Mouse (Mus musculus) hindbrain, embryonic 12.5 days (tissue): ENCODE data around the gene Ifi214. TPM values are rescaled to one million over a fixed set of nuclear protein-coding genes. Genes with fewer than 3 reads are reported as not detected.
"Not testable (repeated sequence)": the region's sequence is repeated elsewhere in the genome, so short reads cannot be mapped to it uniquely, and the experiment has no call there.

Experiments
- ATAC-seq: fragments of 200-750 bp; cut with Nextera tagmentation; 2 replicates; pipeline ENCODE4 v1.8.0; 2017; ENCODE audit warnings: moderate TSS enrichment; ENCODE audit not compliant: low FRiP score
- H3K27ac ChIP-seq: fragments of 300-500 bp; sonication (generic); 2 replicates; pipeline ENCODE4 v1.5.1; 2016; ENCODE audit warnings: mild to moderate bottlenecking
- H3K27me3 ChIP-seq: fragments of 300-500 bp; sonication (generic); 2 replicates; pipeline ENCODE4 v1.6.1; 2016; ENCODE audit warnings: mild to moderate bottlenecking
- H3K36me3 ChIP-seq: fragments of 300-500 bp; sonication (generic); 2 replicates; pipeline ENCODE4 v1.6.1; 2016; ENCODE audit warnings: mild to moderate bottlenecking
- H3K4me1 ChIP-seq: fragments of 300-500 bp; sonication (generic); 2 replicates; pipeline ENCODE4 v1.6.1; 2016
- H3K4me2 ChIP-seq: fragments of 300-500 bp; sonication (generic); replicated peaks from 2 replicates; pipeline ENCODE4 v1.6.1; 2016; ENCODE audit warnings: mild to moderate bottlenecking
- H3K4me3 ChIP-seq: fragments of 300-500 bp; sonication (generic); 2 replicates; pipeline ENCODE4 v1.5.1; 2016; ENCODE audit warnings: mild to moderate bottlenecking
- H3K9ac ChIP-seq: fragments of 300-500 bp; sonication (generic); 2 replicates; pipeline ENCODE4 v1.6.1; 2016; ENCODE audit warnings: mild to moderate bottlenecking, moderate library complexity
- H3K9me3 ChIP-seq: fragments of 300-500 bp; sonication (generic); replicated peaks from 2 replicates; pipeline ENCODE4 v1.6.1; 2016; ENCODE audit warnings: mild to moderate bottlenecking
- WGBS: fragments of 180-500 bp; shearing (Covaris S2); methylation state at CpG from one replicate; pipeline ENCODE4 v1.1.7; 2016; 5-methylcytosine and 5-hydroxymethylcytosine counted together
- polyA plus RNA-seq: library from polyadenylated mRNA; unstranded; fragments of >200 nt; fragmentation: Nextera tagmentation; extraction: Ambion mirVana; gene quantifications from 2 replicates; pipeline ENCODE4 v1.2.1, GENCODE M21; 2016

Ifi214 gene
- not detected in 2 replicates for polyA plus RNA-seq

GRCm38 (mm10) chr1:173535791-173536190 is at the start of gene Ifi214:
Gene Ifi214 (minus strand): TSS chr1:173535957.
- 90% methylated on average over 3 of the region's 3 CpGs for WGBS
- not testable (repeated sequence) for H3K4me2 ChIP-seq, H3K36me3 ChIP-seq, H3K9ac ChIP-seq, H3K4me3 ChIP-seq, ATAC-seq, H3K4me1 ChIP-seq, H3K9me3 ChIP-seq, H3K27me3 ChIP-seq, H3K27ac ChIP-seq

DNA sequence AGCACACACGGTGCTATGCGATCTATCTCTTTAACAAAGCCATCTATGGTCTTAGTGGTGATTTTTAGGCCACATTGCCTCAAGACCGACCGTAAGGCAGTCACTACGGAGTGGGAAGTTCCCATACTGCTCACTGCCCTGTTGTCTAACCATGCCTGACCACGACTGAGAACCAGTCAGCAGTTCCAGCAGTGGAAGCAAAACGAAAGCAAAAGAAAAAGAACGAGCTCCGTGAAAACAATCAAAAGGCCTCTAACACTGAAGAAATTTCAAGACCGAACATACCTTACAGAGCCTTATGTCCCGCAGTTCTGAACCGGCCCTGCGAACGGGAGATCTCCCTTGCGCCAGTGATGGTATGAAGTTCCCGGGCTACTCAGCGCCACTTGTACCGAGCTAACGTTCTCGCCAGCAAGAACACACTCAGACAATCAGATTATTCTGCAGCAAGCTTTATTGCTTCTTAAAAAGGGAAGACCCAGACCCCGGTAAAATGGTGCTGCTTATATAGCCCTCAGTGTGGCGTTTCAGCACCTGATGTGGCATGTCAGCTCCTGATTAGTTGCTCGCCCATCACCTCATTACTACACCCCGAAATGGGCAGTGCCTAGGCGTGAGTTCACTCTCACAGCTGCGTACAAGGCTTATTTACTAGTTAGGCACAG is 44.3 kb upstream of the Ifi214 start:
- no peak overlapping the region for H3K4me3 ChIP-seq
- no peak overlapping the region for H3K27ac ChIP-seq
- no peak overlapping the region for H3K9ac ChIP-seq
- WGBS: 94% methylated on average over 26 of the region's 26 CpGs
- H3K9me3 ChIP-seq: peaks cover 26% of the 10 kb centered on the region
- H3K4me1 ChIP-seq: no peaks in the 10 kb centered on the region
- H3K4me2 ChIP-seq: no peak overlapping the region
- no peaks in the 10 kb centered on the region for H3K36me3 ChIP-seq
- H3K27me3 ChIP-seq: no peaks in the 10 kb centered on the region
- ATAC-seq: no peak

GRCm38 (mm10) chr1:173579079-173579478 is 43.3 kb upstream of the Ifi214 start:
- Histone ChIP-seq H3K9me3 (peaks cover 26% of the 10 kb centered on the region), H3K4me2 (no peak overlapping the region), H3K9ac (no peak overlapping the region), H3K36me3 (no peaks in the 10 kb centered on the region), H3K4me3 (no peak overlapping the region), H3K27ac (no peak overlapping the region), H3K4me1 (no peaks in the 10 kb centered on the region), H3K27me3 (no peaks in the 10 kb centered on the region)
- no peak for ATAC-seq
- 93% methylated on average over 9 of the region's 9 CpGs for WGBS

GRCm38 (mm10) chr1:173550491-173551050 is 14.8 kb upstream of the Ifi214 start:
- not testable (repeated sequence) for H3K27ac ChIP-seq, H3K4me2 ChIP-seq, H3K9ac ChIP-seq, H3K36me3 ChIP-seq, H3K9me3 ChIP-seq, ATAC-seq, H3K27me3 ChIP-seq, H3K4me1 ChIP-seq, H3K4me3 ChIP-seq
- 74% methylated on average over 5 of the region's 5 CpGs for WGBS

- H3K4me2 ChIP-seq, H3K4me1 ChIP-seq, H3K9ac ChIP-seq, H3K36me3 ChIP-seq, H3K27ac ChIP-seq, H3K27me3 ChIP-seq, ATAC-seq, H3K4me3 ChIP-seq, H3K9me3 ChIP-seq: not testable (repeated sequence)
- 88% methylated on average over 3 of the region's 3 CpGs for WGBS
Measured at GRCm38 (mm10) chr1:173548798-173549197, 13.0 kb upstream of the Ifi214 start.

DNA sequence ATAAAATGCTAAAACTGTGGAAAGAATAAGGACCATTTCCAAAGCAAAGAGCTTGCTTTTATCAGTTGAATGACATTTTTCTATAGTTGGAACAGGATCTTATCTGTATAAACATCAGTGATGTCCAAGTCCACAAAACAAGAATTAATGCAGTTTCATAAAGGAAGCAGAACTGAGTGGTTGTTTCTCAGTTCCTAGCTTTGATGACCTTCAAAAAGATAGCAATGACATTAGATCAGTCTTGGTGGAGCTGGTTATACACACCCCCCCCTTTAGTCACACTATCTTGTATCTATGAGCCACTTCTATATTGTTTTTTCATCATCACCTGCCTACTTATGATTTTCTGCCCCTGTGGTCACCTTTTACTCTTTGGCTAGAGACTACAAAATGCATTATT is 14.3 kb downstream of the Ifi214 start:
- Histone ChIP-seq H3K4me2 (no peak overlapping the region), H3K27ac (no peak overlapping the region), H3K4me1 (no peaks in the 10 kb centered on the region), H3K9me3 (no peaks in the 10 kb centered on the region), H3K27me3 (no peaks in the 10 kb centered on the region), H3K9ac (no peak overlapping the region), H3K4me3 (no peak overlapping the region), H3K36me3 (no peaks in the 10 kb centered on the region)
- no peak for ATAC-seq

GRCm38 (mm10) chr1:173510595-173510994 is 25.2 kb downstream of the Ifi214 start:
- not testable (repeated sequence) for H3K4me3 ChIP-seq, H3K9me3 ChIP-seq, H3K36me3 ChIP-seq, ATAC-seq, H3K9ac ChIP-seq, H3K27me3 ChIP-seq, H3K4me1 ChIP-seq, H3K27ac ChIP-seq, H3K4me2 ChIP-seq
- 98% methylated on average over 2 of the region's 2 CpGs for WGBS

DNA sequence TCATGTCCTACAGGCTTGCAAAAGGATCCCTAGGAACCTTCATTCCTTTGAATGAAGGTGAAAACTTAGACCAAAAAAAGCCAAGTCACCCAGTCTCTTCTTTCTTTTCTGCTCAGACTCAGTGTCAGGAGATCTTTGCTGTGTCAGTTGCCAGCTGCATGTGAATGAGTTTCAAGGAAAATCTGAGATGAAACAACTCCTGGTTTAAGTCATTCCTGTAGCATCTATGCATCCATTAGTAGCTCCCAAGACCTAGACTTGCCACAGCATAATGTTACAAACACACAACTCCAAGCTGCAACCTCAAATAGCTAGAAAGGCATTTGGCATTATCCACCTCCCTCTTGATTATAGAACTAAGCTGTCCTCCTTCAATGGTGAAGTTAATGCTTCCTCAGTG is 44.3 kb downstream of the Ifi214 start:
- not testable (repeated sequence) for H3K27ac ChIP-seq, H3K9ac ChIP-seq, H3K36me3 ChIP-seq, H3K4me1 ChIP-seq, ATAC-seq, H3K27me3 ChIP-seq, H3K4me3 ChIP-seq, H3K4me2 ChIP-seq, H3K9me3 ChIP-seq

DNA sequence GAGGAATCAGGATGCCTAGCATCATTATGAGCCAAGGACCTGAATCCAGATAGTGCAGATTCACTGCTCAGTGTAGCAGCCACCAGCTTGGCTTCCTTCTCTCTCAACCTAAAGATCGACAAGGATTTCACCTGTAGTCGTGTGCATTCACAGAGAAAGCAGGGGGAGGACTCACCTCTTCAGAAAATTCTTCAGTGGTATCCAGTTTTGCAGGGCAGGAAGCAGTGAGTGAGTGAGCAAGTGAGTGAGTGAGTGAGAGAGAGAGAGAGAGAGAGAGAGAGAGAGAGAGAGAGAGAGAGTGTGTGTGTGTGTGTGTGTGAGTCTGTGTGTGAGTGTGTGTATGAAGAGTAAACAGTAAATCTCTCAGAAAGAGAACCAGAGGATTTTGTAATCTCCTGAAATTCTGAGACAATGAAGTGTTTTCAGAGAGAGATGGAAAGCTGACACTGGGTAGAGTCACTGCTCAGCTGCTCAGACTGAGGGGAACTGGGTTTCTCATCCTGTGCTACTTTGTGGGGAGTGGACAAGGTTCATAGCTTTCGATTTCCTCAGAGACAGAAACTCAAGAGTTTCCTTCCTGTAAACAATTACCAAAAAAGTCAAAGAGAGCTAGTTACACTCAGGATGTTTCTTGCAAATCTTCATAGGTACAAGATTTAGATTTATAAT is 44.8 kb downstream of the Ifi214 start, which contains the start of gene Ifi206:
TSS of gene Ifi206 (minus strand) at position 230 of the 669 bp plus-strand sequence.
- not testable (repeated sequence) for H3K9ac ChIP-seq, H3K27me3 ChIP-seq, H3K9me3 ChIP-seq, H3K4me1 ChIP-seq, H3K27ac ChIP-seq, H3K4me2 ChIP-seq, H3K36me3 ChIP-seq, ATAC-seq, H3K4me3 ChIP-seq
- 86% methylated on average over 3 of the region's 3 CpGs for WGBS

DNA sequence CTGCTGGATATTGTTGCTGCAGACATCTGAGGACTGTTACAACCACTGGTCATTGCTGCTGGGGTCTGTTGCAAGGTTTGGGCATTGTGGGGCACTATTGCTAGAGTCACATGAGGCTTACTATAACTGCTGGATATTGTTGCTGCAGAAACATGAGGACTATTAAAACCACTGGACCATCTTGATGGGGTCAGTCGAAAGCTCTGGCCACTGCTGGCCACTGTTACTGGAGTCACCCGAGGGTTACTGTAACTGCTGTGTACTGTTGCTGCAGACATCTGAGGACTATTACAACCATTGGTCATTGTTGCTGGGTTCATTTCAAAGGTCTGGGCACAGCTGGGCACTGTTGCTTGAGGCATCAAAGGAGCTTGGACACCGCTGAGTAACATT is 54.6 kb downstream of the Ifi214 start:
- not testable (repeated sequence) for H3K4me3 ChIP-seq, H3K4me2 ChIP-seq, H3K9ac ChIP-seq, H3K4me1 ChIP-seq, H3K36me3 ChIP-seq, ATAC-seq, H3K9me3 ChIP-seq, H3K27me3 ChIP-seq, H3K27ac ChIP-seq
- WGBS: 84% methylated on average over 3 of the region's 3 CpGs

- H3K4me2 ChIP-seq, H3K4me3 ChIP-seq, H3K9ac ChIP-seq, ATAC-seq, H3K9me3 ChIP-seq, H3K27me3 ChIP-seq, H3K36me3 ChIP-seq, H3K4me1 ChIP-seq, H3K27ac ChIP-seq: not testable (repeated sequence)
- 87% methylated on average over 5 of the region's 5 CpGs for WGBS
Measured at GRCm38 (mm10) chr1:173480399-173481181, 55.2 kb downstream of the Ifi214 start.
